8 mouse cellular contexts compared by ENCODE assay signal in genomic region chr1:64737502-64738179, GRCm38 (mm10). TPM values are rescaled to one million over a fixed set of nuclear protein-coding genes. Genes with fewer than 3 reads are reported as not detected.
A peak's percentile ranks its signal among the peaks of the same experiment; 100 is the strongest.
DNase-seq lines count a peak whose midpoint lies in the region; ATAC-seq lines count a peak whose summit lies in the region.

TSS of gene Fzd5 (minus strand) at chr1:64737751.

- peak within 1 kb of the TSS; percentile 95 for H3K4me2 ChIP-seq in hindbrain, embryonic 12.5 days (replicated peaks)

- peak; percentile 97 for DNase-seq in R1 (ENCODE audit: low read depth, low spot score)
- peak; percentile 84 to 94 for DNase-seq in cerebellum, postnatal 10 days
- DNase-seq in frontal cortex, postnatal 14 days (ENCODE audit: low spot score in 2 of 2) = peak; percentile 48 to 64
- peak; percentile 37 to 47 for DNase-seq in layer of hippocampus, postnatal 25 days (ENCODE audit: extremely low spot score in 1 of 2, low spot score in 1 of 2)
- peak; percentile 96 for DNase-seq in lung, postnatal 25 days (ENCODE audit: low spot score)
- peak; percentile 89 for DNase-seq in retina, adult 2 months (ENCODE audit: low read depth, low spot score)
- peak; percentile 86 for DNase-seq in thymus, postnatal 25 days

- peaks cover 60% of the 10 kb centered on the region for H3K27me3 ChIP-seq in hindbrain, embryonic 12.5 days

- H3K36me3 ChIP-seq in hindbrain, embryonic 12.5 days = no peaks in the 10 kb centered on the region

- H3K4me1 ChIP-seq in hindbrain, embryonic 12.5 days = peaks cover 38% of the 10 kb centered on the region

- 0 out of 2 replicates have a peak within 1 kb of the TSS, but pooled peaks have one; percentile 17 for H3K27ac ChIP-seq in hindbrain, embryonic 12.5 days

- H3K4me3 ChIP-seq in hindbrain, embryonic 12.5 days = peak within 1 kb of the TSS; percentile 65

- H3K9me3 ChIP-seq in hindbrain, embryonic 12.5 days (replicated peaks) = no peaks in the 10 kb centered on the region

- ATAC-seq in hindbrain, embryonic 12.5 days (ENCODE audit: low FRiP score) = peak; percentile 93

- WGBS in hindbrain, embryonic 12.5 days = under 1% methylated on average over 52 of the region's 73 CpGs

- H3K9ac ChIP-seq in hindbrain, embryonic 12.5 days = peak within 1 kb of the TSS; percentile 70

RNA-seq across cellular contexts. Expression of gene Fzd5, which starts in this region (rescaled TPM):
- polyA plus RNA-seq in hindbrain, embryonic 12.5 days (2016; fragmentation: Nextera tagmentation; extraction: Ambion mirVana) = 0.48 and 0.56 TPM in 2 replicates
- total RNA-seq in layer of hippocampus, postnatal 25 days (2021) = 1 to 10 TPM in 1 of 2 experiments, under 1 TPM in 1; 0.79 to 1.0 TPM

Comparison
In these comparisons a context has a peak if more than half of its experiments do, and no peak if none do; other contexts are left out.
1. Peak in every context shown above with its lines: DNase-seq, ATAC-seq, H3K4me3 ChIP-seq and H3K27ac ChIP-seq.
2. Peak in ATAC-seq, H3K4me3 ChIP-seq, H3K27ac ChIP-seq, H3K9ac ChIP-seq and H3K4me2 ChIP-seq in hindbrain, embryonic 12.5 days; RNA of the gene not detected or under 1 TPM.
3. DNase-seq: peak in every context shown above with its lines; median percentile 97 in R1; 96 in lung, postnatal 25 days; 89 in cerebellum, postnatal 10 days; 89 in retina, adult 2 months; 86 in thymus, postnatal 25 days; 56 in frontal cortex, postnatal 14 days; 42 in layer of hippocampus, postnatal 25 days.